Mouse (Mus musculus) cerebellum, adult 9-11 months (tissue): ENCODE results near the gene Lingo3.
A peak's percentile ranks its signal among the peaks of the same experiment; 100 is the strongest.
"Not testable (repeated sequence)": the region's sequence is repeated elsewhere in the genome, so short reads cannot be mapped to it uniquely, and the experiment has no call there.

Source experiments
- DNase-seq: peaks from one replicate; pipeline ENCODE4 v3.0.0; 2022

Lingo3 gene

DNA sequence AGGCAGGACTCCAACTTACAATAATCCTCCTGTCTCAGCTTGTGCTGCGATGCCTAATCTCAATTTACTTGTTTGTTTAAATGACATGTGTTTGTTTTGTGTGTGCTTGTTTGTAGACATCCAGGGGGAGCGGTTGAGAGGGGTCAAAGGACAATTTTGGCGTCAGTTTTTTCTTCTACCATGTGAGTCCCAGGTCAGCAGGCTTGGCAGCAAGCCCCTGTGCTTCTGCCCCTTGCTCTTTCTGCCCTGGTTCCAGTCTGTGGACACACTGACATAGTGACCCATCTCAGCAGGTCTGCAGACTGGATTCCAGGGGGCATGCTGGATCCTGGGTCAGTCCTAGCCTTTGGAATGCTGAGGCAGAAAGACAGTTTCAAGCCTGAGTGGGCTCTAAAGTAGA is 24.4 kb downstream of the Lingo3 start:
- DNase-seq, result no peak

GRCm38 (mm10) chr10:80818599-80819281 is 25.1 kb downstream of the Lingo3 start:
- no peak for DNase-seq

GRCm38 (mm10) chr10:80817955-80818354 is 25.9 kb downstream of the Lingo3 start:
- not testable (repeated sequence) for DNase-seq

DNA sequence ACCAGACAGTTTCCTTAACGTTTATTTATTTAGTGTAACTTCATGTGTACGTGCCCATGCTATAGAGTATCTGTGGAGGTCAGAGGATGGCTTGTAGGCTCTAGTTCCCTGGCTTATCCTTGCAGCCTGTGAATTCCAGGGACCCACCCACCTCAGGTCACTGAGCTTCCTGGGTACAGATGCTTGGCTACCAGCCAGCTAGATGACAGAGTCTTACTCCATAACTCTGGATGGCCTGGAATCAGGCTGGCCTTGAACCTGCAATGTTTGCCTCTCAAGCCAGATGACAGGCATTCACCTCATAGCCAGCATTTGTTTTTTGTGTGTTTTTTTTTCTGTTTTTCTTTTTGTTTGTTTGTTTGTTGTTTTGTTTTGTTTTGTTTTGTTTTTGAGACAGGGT is 26.7 kb downstream of the Lingo3 start:
- DNase-seq, result no peak

GRCm38 (mm10) chr10:80816303-80816702 is 27.5 kb downstream of the Lingo3 start:
- DNase-seq, result not testable (repeated sequence)

GRCm38 (mm10) chr10:80814800-80815199 is 29.0 kb downstream of the Lingo3 start:
- no peak for DNase-seq

DNA sequence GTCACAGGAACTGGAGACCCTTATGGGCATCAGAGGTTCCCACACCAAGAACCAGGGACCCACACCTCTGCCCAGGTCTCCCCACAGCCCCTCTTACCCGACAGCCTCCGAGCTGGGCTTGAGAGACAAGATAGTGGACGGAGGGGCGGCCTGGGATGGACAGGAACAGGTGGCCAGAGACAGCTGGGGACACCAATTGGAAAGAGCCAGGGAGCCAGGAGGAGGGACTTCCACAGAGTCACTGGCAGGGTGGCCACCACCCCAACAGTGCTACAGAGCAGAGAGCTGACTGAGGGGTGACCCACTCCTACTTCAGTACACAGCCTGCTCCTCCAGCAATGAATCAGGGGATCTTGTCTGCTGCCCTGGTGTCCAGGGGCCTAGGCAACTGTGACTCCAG is 30.5 kb downstream of the Lingo3 start, which contains the start of gene Jsrp1:
Gene Jsrp1, minus strand, starts transcription at position 133 of the 400 bp plus-strand sequence.
- no peak for DNase-seq

DNA sequence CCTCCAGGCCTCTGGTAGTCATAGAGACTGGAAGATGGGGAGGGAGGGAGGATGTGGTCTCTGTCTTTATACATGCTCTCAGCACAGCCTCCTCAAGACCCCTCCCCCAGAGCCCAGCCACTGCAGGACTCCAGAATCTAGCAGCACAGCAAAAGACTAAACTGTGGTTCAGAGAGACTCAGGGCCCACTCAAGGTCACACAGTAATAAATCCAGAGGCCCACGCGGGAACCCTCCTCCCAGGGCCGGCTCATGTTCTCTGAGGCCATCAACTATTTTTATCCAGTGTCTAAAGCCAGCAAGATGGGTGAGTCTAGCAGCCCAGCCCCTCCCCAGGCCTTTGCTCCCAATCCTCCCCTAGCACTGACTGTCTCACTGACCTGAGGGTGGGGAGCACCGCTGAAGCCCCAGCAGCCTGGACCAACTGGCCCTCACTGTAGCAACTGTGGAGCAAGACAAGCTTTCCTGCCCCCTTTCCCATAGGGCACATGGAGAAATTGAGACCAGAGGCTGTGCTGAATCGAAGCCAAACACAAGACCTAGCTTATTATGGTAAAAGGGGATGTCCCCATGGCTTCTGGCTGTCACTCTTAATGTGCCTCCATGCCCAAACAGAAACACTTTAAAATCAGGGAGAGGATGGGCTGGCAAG is 31.3 kb downstream of the Lingo3 start:
- DNase-seq, result no peak

GRCm38 (mm10) chr10:80810084-80810483 is 33.8 kb downstream of the Lingo3 start:
- DNase-seq, result peak; percentile 37

GRCm38 (mm10) chr10:80808985-80809632 is 34.7 kb downstream of the Lingo3 start:
- no peak for DNase-seq

DNA sequence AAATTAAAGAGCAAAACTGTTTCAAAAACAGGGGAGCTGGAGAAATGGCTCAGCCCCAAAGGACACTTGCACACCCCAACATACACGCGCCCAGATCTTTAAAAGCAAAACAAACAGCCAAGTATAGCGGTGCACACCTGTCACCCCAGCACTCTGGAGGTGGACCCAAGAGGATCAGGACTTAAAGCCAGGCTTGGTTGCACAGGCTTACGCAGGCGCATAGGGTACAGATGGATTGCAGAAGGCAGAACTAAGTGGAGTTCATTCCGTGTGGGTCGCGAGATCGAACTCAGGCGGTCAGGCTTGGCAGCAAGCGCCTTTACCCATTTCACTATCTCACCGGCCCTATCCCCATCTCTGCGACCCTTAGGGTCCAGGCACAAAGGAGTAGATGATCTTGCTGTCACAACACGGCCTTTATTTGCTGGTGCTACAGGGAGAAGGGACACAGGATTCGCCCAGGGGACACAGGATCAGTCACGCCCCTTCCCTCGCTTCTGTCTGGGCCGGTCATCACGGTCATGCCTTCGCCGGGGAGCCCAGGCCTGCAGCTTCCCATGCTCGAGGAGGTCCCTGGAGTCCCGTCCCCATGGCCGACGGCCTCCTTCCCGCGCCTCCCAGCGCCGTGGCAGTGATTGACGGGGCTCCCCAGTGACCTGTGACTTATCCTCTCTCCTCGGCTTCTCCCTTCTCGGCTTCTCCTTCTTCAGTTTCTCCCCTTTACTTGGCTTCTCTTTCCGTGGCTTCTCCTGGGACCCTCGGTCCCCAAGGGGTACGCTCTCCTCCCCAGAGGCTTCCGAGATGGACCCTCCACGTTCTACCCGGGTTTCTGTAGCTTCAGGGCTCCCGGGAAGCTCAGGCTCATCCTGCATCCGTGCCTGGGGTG is 35.5 kb downstream of the Lingo3 start:
- peak; percentile 58 for DNase-seq

GRCm38 (mm10) chr10:80807057-80807627 is 36.7 kb downstream of the Lingo3 start:
- DNase-seq, result peak; percentile 94

- peak; percentile 76 for DNase-seq
Measured at GRCm38 (mm10) chr10:80806341-80807056, 37.3 kb downstream of the Lingo3 start.

DNA sequence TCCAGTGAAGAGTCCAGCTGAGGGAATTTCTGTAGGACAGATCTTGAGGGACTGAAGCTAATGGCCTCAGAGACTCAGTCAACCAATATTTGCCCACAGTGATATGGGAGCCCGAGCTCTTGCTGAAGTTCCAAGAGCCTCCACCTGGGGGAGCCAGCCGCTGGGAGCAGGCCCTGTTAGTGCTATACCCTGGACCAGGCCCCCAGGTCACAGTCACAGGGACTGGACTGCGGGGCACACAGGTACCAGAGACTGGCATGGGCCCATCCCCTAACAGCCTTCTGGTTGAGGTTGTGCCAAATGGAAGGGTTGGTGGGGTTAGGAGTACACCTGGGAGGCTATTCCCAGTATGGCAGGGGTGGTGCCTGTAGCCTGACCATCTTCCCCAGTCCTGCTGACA is 37.9 kb downstream of the Lingo3 start:
- DNase-seq, result peak; percentile 87

GRCm38 (mm10) chr10:80805322-80805721 is 38.5 kb downstream of the Lingo3 start:
- peak; percentile 64 for DNase-seq

GRCm38 (mm10) chr10:80804916-80805315 is 38.9 kb downstream of the Lingo3 start, which contains the start of gene Amh:
Gene Amh, plus strand, starts transcription at chr10:80805243.
- DNase-seq, result peak; percentile 63

- DNase-seq, result peak; percentile 68
Measured at GRCm38 (mm10) chr10:80804340-80804739, 39.5 kb downstream of the Lingo3 start.

DNA sequence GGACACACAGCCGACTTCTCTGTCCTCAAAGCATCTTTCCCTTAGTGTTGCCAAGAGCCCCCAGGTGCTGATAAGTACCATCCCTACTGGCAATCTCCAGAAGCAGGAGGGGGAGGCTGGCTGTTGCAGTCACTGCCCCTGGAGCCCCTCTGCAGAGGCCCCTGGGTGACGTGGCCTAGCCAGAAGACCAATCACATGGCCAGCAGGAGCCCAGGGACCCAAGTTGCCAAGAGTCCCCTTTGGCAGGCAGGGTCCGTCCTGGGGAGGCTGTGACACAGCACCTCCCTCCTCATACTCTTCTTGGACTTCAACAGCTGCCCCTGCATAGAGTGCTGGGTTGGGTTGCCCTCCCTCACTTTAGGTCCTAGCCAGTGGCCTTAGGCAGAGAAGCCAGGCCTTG is 40.8 kb downstream of the Lingo3 start:
- DNase-seq, result no peak

DNA sequence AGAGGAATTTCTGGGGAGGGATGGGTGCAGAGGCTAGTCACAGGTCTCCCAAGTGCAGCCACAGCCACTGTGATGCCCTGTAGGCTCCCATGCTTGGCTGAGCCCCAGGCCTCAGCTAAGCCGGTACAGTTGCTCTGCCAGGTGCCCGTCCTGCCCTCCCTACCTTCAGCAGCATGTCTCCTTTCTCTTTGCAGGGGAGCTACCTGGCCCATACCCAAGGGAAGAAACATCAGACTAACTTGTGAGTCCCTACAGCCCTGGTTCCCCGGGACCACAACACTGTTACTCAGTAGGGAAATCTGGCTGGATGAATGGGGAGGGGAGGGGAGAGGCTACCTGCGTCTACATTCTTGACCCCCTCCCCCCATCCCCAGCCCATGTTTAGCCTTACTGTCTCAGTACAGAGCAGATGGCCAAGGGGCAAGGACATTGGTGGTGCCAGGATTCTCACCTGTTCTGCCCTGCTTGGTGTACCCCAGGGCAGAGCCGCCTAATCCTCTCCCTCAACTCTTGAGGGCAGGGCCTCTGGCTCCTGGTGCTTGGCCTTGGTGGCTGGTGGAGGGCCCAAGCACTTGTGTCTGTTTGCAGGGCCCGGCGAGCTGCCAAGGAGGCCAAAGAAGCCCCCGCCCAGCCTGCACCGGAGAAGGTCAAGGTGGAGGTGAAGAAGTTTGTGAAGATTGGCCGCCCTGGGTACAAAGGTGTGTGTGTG is 41.5 kb downstream of the Lingo3 start:
- no peak for DNase-seq

GRCm38 (mm10) chr10:80799070-80799566 is 44.7 kb downstream of the Lingo3 start:
- no peak for DNase-seq
